Mouse (Mus musculus): ENCODE results near the gene Spns3.

DNA sequence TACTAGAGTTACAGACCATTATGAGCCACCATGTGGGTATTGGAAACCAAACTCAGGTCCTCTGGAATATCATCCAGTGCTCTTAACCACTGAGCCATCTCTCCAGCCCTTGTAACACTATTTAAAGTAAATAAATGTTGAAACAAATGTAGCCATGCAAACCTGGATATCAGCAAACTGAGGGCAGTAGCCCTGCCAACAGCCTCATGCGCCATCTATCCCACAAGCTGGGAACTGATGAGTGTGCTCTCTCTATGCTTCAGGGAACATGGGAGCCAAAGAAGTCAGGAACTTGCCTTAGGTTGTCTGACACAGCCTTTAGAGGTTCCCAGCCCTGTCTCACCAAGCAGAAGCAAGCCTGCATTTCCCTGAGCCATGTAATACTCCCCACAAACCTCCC lies 18.7 kb downstream of the Spns3 start:
- TF ChIP-seq CTCF (IDR thresholded peaks at IDR 0.05; ENCODE audit: extremely low read depth, insufficient read length, insufficient replicate concordance, low read depth, low read length) (peak; percentile 26; the same call in 1 of the 2 replicates), POLR2A (IDR thresholded peaks at IDR 0.05; ENCODE audit: low read depth, low read length) (no peak)
